Mouse (Mus musculus): ENCODE measurements at regions not wholly inside any gene's neighbourhood (a gene's known extent, or its start where the extent isn't known, plus 50 kb on each side); places are given as distances from the start of the nearest gene placed in this dataset.

- DNase-seq (ENCODE audit: low spot score): no peak
Measured at GRCm38 (mm10) chr10:37603529-37603928, 464.8 kb upstream of the Marcks start.

DNA sequence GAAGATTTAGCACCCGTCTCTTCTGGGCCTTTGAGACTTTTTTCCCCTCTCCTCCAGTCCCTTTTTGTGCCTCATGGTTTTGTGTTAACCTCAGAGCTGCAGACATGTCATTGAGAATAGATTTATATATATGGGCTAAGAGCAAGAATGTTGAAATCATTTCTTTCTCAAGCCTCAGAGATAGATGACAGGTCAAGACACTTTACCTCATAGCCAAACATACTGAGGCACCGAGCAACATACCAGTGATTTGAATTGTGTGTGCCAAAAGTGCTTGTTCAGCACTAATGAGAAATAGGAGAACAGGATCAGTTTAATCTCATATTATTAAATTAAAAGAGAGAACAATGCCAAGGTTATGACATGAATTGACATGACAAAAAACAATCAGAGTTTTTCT, 464.2 kb upstream of the Marcks start:
- no peak for DNase-seq (ENCODE audit: low spot score)

DNA sequence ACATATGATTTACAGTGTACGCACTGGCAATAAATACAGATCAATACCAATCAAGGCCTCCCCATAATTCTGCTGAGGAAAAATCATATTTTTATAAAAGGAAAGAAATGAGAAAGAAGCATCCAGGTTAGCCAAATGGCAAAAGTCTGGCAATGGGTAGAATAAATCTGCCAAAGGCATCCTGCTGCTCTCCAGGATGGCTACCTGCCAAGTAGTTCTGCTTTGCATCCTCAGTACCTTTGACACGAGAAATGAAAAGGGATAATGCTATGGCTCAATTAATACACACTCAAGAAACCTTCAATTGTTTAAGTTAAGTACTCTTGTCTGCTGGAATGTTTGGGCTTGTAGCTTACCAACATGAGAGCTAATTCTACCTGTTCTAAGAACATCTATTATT, 451.2 kb upstream of the Marcks start:
- no peak for DNase-seq (ENCODE audit: low spot score)

DNA sequence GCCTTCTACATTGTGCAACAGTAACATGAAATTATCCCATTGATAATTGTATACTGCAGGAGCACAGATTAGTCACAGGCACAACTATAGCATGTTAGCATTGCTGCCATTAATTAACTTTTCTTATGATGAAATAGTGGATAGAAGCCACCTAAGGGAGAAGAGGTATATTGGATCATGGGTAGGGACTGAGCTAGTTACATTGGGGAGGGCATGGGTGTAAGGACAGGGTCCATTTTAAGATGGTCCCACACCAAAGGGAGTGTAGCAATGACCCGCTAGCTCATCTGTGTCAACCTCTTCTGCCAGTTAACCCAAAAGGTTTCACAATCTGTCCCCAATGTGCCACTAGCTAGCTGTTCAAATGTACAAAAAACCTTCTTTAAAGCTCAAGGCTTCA, 450.3 kb upstream of the Marcks start:
- DNase-seq (ENCODE audit: low spot score): no peak

GRCm38 (mm10) chr10:37571171-37571570, 432.5 kb upstream of the Marcks start:
- no peak for DNase-seq (ENCODE audit: low spot score)

DNA sequence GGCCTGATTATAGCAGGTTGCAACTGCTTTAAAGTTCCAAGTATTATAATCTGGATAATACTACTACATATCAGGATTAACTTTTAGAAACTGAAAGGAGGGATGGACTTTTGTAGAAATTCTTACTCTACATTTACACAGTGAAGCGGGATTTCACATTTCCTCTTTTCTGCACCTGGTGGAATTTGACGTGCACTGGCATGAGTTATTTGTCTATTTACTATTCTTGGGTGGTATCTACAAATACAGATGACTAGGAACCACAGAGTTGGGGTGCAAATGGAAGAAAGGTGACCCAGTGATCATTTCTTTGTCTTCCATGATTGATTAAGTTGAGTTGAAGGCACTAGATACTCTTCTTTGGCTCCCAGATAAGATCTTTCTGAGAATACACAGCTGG, 423.0 kb upstream of the Marcks start:
- no peak for DNase-seq (ENCODE audit: low spot score)

- no peak for DNase-seq (ENCODE audit: low spot score)
Measured at GRCm38 (mm10) chr10:37549446-37549845, 410.7 kb upstream of the Marcks start.

DNA sequence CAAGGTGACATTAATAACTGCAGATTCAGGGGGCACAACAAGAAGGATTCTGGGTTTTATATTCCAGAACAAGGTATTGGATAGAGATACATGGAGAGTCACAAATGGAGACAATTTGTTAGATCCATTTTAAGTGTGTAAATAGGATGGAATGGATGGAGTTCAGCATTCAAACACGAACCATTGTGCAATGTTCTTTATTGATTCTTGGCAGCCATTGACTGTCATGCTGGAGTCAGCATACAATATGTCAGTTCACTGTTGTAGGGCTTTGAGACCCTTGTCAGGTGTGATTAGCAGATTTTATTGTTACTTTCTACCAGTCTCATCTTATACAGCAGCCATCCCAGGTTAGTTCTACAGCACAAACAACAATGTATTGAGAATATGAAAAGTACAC, 402.0 kb upstream of the Marcks start:
- DNase-seq (ENCODE audit: low spot score): no peak

- DNase-seq (ENCODE audit: low spot score): peak; percentile 3
Measured at GRCm38 (mm10) chr10:37505966-37506615, 367.4 kb upstream of the Marcks start.

DNA sequence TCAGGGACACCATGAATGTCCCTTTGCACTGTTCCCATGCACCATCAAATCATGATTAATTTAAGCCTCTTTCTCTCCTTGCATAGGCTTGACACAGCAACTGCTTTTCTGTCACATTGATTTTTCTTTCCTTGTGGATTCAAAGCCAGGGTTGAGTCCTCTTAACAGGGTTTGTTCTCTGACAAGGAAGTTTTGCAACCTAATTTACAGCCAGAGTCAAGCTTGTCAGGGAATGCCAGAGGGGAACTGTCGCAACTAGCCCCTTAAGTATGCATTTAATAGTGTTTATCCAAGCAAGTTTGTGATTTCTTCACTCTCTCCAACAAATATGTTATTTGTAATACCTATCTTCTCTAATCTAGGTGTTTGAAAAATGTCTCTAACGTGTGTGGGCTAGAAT, 365.7 kb upstream of the Marcks start:
- peak; percentile 20 for DNase-seq (ENCODE audit: low spot score)

DNA sequence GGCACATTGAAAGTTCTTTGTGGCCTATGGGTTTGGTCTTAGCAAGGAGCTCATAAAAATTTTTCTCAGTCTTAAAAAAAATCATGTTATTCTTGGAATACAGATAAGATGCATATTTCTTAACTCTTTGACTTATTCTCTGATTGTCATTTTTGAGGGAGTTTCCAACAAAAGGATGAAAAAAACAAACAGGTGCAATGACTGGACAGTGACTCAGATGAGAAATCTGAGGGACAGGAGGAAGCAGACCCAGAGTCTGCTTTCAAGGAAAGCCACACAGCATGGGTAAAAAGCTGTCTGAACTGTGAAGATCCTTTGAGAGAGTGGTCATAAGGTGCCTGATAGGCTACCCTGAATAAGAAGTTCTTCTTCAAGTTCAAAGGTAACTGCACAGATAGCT, 363.8 kb upstream of the Marcks start:
- DNase-seq (ENCODE audit: low spot score): no peak

DNA sequence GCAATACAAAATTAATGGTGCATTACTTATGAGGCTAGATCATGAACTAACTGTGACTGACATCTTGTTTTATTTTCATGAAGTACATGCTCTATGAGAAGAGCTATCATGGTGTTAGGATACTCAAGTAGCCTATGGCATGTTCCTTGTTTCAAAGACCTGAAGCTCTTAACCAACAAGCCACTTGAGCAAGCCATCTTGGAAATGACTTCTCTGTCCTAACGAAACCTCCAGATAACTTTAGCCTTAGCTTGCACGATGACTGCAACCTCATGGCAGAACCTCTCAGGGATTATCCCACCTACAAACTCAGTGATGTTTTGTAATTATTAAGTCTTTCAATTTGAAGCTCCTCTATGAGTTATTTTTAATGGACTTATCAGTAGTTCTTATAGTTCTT, 362.3 kb upstream of the Marcks start:
- DNase-seq (ENCODE audit: low spot score): no peak

DNA sequence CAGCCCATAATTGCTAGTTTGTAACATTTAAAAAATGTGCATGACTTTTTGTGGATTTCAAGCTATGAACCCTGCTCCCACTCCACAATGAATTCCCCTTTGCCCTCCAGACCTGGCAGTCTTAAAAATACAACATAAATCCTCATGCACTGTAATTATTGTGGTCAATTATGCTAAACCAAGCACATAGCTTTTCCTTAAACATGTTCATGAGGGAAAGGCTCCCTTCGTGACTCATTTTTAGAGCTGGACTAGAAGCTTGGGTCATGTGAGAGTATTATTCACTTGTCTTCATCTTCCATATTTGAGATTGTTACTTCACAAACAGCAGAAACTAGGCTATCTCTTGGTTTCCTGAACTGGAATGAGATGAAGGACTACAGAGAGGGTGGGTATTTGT, 356.7 kb upstream of the Marcks start:
- DNase-seq (ENCODE audit: low spot score): no peak

- DNase-seq (ENCODE audit: low spot score): no peak
Measured at GRCm38 (mm10) chr10:37494552-37495166, 355.9 kb upstream of the Marcks start.

GRCm38 (mm10) chr10:37494098-37494497, 355.4 kb upstream of the Marcks start:
- no peak for DNase-seq (ENCODE audit: low spot score)

DNA sequence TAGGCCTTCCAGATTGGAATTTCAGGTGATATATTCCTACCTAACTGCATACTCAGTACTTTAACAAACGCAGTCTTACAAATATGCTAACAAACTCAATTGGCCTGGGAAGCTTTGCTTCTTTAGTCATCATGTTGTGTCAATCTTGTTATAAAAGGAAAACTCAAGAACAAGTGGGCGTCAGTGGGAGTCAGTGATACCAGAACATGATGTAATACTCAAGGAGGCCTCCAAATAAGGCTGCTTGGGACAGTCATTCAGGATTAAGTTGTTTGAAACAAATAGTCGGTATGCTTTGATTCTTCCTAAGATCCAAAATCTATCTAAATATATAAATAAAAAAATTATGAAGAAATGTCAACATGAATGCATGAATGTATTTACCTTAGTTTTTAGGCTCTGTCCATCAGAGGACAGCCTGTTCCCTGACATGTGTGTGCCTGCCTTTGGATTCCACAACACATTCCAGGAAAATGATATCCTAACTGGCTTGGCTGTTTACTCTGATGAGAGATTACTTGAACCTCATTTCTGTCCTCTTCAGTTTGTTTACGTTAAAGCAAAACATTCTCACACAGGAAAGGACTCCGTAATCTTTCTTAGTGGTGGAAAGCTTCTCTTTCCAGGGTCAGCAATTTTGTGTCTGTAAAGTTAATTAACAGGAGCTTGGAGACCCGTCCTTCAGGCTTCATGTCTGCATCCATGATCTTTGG, 345.7 kb upstream of the Marcks start:
- DNase-seq (ENCODE audit: low spot score): no peak

DNA sequence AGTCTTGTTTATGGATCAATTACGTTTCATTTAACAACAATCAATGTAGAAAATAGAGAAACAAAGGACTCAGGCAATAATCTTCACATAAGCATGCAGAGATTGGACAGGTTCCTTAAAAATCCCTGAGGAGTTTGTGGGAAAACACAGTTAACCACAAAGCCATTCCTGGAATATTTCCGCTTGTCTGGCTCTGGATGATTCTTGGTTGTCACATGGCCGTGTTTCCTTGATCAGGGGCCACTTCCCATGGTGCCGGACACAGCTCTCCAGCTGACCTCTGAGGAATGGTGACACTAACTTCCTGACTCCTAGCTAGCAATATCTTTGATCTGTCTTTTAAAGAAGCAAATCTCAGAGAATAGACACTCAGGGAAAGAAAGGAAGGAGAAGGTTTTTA, 344.8 kb upstream of the Marcks start:
- no peak for DNase-seq (ENCODE audit: low spot score)

GRCm38 (mm10) chr10:37481879-37482278, 343.2 kb upstream of the Marcks start:
- DNase-seq (ENCODE audit: low spot score): no peak

GRCm38 (mm10) chr10:37480331-37480730, 341.6 kb upstream of the Marcks start:
- peak; percentile 9 for DNase-seq (ENCODE audit: low spot score)

- no peak for DNase-seq (ENCODE audit: low spot score)
Measured at GRCm38 (mm10) chr10:37478108-37478507, 339.4 kb upstream of the Marcks start.

DNA sequence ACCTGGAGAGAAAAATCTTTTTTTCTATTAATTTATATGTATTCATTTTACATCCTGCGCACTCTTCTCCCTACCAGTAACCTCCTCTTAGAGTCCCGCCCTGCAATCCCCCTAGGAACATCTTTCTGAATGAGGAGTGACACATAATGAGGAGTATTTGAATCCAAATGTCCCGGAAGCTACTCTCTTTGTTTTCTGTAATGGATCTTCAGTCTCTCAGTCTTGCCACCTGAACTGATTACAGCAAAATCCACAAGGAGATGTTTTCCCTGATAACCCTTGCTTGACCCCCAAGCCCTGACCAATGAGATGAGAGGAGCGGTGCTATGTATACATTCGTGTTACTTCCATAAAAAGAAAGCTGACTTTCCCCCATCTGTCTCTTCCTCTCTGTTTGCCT, 334.4 kb upstream of the Marcks start:
- DNase-seq (ENCODE audit: low spot score): no peak

DNA sequence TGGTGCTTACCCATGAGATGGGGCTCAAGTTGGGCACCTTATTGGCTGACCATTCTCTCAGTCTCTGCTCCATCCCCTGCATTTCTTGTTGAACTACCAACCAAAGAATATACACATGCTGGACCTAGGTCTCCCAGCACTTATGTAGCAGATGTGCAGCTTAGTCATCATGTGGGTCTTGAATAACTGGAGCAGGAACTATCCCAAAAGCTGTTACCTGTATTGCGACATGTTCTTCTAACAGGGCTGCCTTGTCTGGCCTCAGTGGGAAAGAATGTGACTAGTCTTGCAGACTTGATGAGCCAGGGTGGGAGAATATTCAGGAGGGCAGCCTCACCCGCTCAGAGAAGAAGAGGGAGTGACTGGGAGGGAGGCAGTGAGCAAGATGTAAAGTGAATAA, 318.7 kb upstream of the Marcks start:
- DNase-seq (ENCODE audit: low spot score): peak; percentile 3

DNA sequence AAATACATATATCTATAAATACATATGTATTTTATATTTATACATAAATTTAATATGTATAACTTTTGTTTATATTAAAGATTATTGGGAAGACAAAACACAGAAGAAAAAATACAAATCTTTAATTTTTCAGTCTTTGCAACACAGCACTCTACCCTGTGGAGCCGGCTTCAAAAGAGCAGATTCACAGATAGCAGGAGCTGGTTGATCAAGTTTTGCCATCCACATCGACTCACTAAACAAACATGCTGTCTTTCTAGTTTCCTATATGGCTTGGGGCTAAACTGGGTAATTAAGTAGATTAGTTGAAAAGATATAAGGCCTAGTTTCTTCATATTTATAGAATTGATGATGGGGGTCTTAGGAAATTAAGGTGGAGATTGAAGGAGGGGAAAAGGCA, 311.2 kb upstream of the Marcks start:
- DNase-seq (ENCODE audit: low spot score): peak; percentile 64

All from urinary bladder, postnatal 14 days (tissue).